Mouse (Mus musculus) skeletal muscle tissue, adult 2 months (tissue): ENCODE measurements around the gene Clcn1.

Source experiments
- DNase-seq: peaks from one replicate; pipeline ENCODE4 v3.0.0-alpha.2; 2012; ENCODE audit warnings: low read depth, low spot score

Gene Clcn1

GRCm38 (mm10) chr6:42286448-42286847 lies at the start of gene Clcn1:
TSS of gene Clcn1 (plus strand) at chr6:42286685.
- peak; percentile 86 for DNase-seq

GRCm38 (mm10) chr6:42237276-42237805 lies 49.1 kb upstream of the Clcn1 start:
- DNase-seq = no peak

- no peak for DNase-seq
Observed at GRCm38 (mm10) chr6:42241311-42242045, 45.0 kb upstream of the Clcn1 start.

- DNase-seq = peak; percentile 90
Observed at GRCm38 (mm10) chr6:42245711-42246353, 40.7 kb upstream of the Clcn1 start, which contains the start of gene Gstk1. TSS of gene Gstk1 (plus strand) at chr6:42245935.

- no peak for DNase-seq
Observed at GRCm38 (mm10) chr6:42247173-42247572, 39.3 kb upstream of the Clcn1 start.

GRCm38 (mm10) chr6:42247981-42248380 lies 38.5 kb upstream of the Clcn1 start:
- no peak for DNase-seq

GRCm38 (mm10) chr6:42251791-42252190 lies 34.7 kb upstream of the Clcn1 start:
- no peak for DNase-seq

GRCm38 (mm10) chr6:42253103-42253502 lies 33.4 kb upstream of the Clcn1 start:
- no peak for DNase-seq

GRCm38 (mm10) chr6:42257303-42257863 lies 29.1 kb upstream of the Clcn1 start:
- peak; percentile 30 for DNase-seq

GRCm38 (mm10) chr6:42260430-42260829 lies 26.1 kb upstream of the Clcn1 start:
- no peak for DNase-seq

GRCm38 (mm10) chr6:42261524-42262170 lies 24.8 kb upstream of the Clcn1 start, which contains the start of gene Tmem139:
TSS of gene Tmem139 (plus strand) at chr6:42261970.
- no peak for DNase-seq

GRCm38 (mm10) chr6:42264626-42265312 lies 21.7 kb upstream of the Clcn1 start, which contains the start of gene Casp2:
TSS of gene Casp2 (plus strand) at chr6:42264985.
- DNase-seq = peak; percentile 99

GRCm38 (mm10) chr6:42265391-42266330 lies 20.8 kb upstream of the Clcn1 start:
- no peak for DNase-seq

GRCm38 (mm10) chr6:42270817-42271216 lies 15.7 kb upstream of the Clcn1 start:
- no peak for DNase-seq

GRCm38 (mm10) chr6:42276151-42276550 lies 10.3 kb upstream of the Clcn1 start:
- DNase-seq = no peak

- DNase-seq = peak; percentile 66
Observed at GRCm38 (mm10) chr6:42282865-42283528, 3.5 kb upstream of the Clcn1 start.

- no peak for DNase-seq
Observed at GRCm38 (mm10) chr6:42287562-42287961, 1.1 kb downstream of the Clcn1 start.

GRCm38 (mm10) chr6:42293327-42293726 lies 6.8 kb downstream of the Clcn1 start:
- no peak for DNase-seq

- DNase-seq = no peak
Observed at GRCm38 (mm10) chr6:42295549-42296094, 9.1 kb downstream of the Clcn1 start.
